Mouse (Mus musculus) urinary bladder, postnatal 14 days (tissue): Measurements from ENCODE around the gene Ccdc18.
"Not testable (repeated sequence)": the region's sequence is repeated elsewhere in the genome, so short reads cannot be mapped to it uniquely, and the experiment has no call there.

Experiments
- DNase-seq: peaks from one replicate; pipeline ENCODE4 v3.0.0; 2021; ENCODE audit warnings: low spot score

The Ccdc18 gene

DNA sequence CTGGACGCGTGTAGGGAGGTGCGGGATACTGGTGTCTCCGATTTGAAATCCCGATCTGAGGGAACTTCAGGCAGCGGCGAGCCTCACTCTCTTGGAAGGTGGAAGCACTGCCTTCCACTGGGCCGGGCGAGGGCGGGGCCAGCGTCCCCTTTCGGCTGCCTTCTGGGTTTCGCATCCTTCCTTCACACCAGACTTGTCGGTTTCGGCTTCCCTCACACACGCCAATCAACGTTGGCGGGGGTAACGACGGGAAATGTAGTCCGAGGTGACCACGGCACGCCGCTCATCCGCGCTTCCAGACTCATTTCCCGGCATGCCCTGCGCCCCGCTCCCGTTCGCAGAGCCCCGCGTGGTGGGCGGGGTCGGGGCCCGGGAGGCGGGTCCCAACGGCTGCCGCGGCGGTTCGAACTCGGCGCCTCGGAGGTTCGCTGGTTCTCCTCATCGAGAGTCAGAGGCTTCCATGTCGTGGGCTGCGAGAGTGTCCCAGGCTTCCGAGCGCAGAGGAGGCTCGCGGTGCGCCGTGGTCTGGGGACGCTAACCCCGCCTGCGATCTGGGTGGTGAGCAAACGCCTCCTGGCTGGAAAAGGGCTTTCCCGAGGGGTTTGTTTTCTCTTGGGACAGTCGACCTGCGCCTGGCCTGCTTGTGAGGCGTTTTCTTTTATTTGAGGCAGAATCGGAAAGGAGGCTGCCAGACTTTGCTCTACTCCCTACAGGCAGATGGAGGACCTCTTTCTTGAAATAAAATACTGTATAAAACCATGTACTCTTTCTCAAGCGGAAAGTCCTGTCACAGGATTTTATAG is at the start of gene Ccdc18, which contains the start of gene Tmed5:
Ccdc18 (plus strand) TSS at position 435 of the 803 bp plus-strand sequence.
Tmed5 (minus strand) TSS at position 180 of the 803 bp plus-strand sequence.
- DNase-seq: peak; percentile 97

DNA sequence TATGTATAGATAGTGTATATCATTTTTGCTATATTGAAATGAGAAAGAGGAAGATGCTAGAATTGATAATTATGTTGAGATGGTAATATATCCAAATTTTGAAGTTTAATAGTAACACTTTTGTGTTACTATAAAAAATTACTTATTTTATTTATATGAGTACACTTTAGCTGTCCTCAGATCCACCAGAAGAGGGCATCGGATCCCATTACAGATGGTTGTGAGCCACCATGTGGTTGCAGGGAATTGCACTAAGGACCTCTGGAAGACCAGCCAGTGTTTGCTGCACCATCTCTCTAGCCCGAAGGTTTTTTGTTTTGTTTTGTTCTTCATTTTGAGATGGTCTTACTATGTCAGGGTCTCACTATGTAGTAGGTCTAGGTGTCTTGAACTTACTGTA is 47.2 kb upstream of the Ccdc18 start:
- no peak for DNase-seq

GRCm38 (mm10) chr5:108092731-108093130 is 39.9 kb upstream of the Ccdc18 start:
- not testable (repeated sequence) for DNase-seq

DNA sequence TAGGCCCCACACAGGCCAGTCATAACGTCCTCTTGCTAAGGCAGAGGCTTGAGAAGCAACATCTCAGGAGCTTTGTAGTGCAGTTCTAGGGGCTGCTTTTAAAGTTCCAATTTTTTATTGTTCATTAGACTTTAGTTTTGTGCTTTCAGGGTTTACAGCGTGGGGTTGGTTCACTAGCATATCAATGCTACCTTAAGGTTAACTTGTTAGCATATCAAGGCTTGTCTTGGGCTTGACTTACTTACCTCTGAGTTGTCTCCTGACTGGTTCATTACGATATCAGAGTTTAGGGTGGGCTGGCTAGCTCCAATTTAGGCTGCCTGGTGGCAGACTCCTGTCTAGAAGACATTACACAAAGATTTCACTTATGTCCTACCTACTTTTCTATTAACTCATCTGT is 35.0 kb upstream of the Ccdc18 start:
- no peak for DNase-seq

DNA sequence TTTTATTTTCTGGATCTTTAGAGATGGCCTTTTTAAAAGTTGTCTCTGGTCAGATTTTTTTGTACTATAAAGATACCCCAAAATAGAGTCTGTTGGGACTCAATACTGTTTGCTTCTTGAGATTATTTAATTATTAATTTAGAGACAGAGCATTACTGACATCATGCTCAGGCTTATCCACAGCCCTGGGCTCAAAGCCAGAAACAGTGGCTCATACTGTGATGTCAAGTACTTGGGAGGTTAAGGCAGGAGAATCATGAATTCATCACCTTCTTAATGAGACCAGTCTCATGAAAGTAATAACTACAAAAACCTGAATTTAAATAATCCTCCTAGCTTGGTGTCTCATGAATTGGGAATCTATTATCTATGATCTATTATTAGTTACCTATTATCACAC is 32.5 kb upstream of the Ccdc18 start:
- DNase-seq: no peak

DNA sequence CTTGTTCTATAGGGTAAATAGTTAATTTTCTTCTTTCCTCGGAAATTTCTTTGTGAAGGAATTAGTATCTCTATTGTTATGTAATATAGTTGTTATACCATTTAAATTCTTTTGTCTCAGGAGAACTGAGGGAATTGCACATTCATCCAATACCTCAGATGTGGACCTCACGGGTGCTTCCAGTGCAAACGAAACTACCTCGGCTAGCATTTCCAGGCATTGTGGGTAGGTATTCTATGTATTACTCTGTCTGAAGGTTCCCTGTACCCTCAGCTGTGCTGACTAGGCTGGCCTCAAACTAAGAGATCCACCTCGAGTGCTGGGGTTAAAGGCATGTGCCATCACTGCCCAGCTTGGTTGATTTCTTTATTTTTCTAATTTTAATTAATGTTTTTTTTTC is 28.4 kb upstream of the Ccdc18 start:
- DNase-seq: no peak

GRCm38 (mm10) chr5:108109346-108109745 is 23.3 kb upstream of the Ccdc18 start:
- DNase-seq: no peak

- DNase-seq: no peak
Observed at GRCm38 (mm10) chr5:108117693-108118092, 15.0 kb upstream of the Ccdc18 start.

- DNase-seq: no peak
Observed at GRCm38 (mm10) chr5:108120221-108120900, 12.3 kb upstream of the Ccdc18 start.

DNA sequence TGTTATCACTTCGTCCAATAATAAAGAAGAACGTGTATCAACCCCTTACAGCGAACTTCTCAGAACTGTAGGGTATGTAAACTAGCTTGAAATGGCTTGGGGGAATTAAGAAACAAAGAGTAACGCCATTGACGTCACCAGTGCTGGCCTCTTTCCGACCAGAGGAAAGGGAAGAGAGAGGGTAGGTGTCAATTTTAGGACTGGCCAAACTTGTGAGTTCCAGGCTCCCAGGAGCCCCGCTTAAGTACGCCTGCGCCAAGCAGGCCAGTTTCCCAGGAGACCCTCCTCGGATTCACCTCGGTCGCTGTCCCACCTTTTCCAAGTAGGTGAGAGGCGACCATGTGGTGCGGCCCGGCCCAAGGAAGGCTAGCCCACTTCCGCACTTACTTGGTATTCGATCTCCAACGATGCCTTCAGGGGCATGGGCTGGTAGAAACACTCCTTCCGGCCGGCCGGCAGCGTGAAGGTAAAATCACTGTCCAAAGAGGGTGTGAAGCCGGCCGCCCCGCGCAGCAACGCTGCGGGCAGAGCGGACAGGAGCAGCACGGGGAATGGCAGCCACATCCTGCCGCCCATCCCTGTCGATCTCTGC is 730 bp upstream of the Ccdc18 start:
- DNase-seq: peak; percentile 38

DNA sequence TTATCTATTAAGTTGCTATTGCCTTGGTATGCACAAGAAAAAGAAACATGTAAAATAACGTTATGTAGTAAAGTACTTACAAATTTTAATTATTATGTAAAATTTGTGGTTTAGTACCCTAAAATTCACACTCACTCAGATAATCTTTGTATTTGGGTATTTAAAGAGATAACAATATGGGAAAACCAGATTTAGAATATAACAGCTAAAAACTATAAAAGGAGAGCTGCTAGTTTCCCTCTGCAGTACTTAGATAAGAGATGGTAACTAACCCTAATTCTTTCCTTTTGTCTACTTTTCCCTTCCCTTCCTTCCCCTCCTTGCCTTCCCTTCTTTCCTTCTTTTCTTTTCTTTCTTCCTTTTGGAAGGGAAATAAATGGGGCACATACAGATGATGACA is 19.9 kb downstream of the Ccdc18 start:
- no peak for DNase-seq

- no peak for DNase-seq
Observed at GRCm38 (mm10) chr5:108160796-108161195, 28.1 kb downstream of the Ccdc18 start.

DNA sequence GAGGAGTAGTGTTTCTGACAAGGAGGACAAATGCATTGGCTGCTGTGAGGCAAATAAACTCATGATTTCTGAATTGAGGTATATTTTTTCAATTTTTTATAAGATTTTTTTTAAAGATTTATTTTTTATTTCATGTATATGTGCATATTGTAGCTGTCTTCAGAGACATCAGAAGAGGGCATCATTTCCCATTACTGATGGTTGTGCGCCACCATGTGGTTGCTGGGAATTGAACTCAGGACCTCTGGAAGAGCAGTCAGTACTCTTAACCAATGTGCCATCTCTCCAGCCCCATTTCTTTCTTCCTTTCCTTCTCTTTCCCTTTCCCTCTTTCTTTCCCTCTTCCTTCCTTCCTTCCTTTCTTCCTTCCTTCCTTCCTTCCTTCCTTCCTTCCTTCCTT is 31.0 kb downstream of the Ccdc18 start:
- peak; percentile 28 for DNase-seq

DNA sequence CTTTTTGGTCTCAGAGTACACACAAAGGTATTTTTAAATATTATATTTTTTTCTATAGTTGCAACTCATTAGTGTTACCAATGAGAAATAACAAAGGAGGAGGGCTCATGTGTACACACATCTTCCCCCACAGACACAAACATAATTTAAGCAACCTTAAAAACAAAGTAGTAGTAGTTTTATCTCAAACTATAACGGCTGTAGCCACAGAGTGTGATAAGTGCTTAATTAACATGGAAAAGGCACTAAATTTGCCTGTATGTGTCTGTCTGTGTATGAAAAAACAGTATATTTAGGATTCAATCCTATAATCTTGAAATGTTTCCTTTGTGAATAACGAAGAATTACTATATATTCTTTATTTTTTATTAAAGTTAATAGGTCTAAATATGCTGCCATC is 51.4 kb downstream of the Ccdc18 start:
- DNase-seq: no peak

GRCm38 (mm10) chr5:108188967-108189366 is 56.3 kb downstream of the Ccdc18 start:
- no peak for DNase-seq

DNA sequence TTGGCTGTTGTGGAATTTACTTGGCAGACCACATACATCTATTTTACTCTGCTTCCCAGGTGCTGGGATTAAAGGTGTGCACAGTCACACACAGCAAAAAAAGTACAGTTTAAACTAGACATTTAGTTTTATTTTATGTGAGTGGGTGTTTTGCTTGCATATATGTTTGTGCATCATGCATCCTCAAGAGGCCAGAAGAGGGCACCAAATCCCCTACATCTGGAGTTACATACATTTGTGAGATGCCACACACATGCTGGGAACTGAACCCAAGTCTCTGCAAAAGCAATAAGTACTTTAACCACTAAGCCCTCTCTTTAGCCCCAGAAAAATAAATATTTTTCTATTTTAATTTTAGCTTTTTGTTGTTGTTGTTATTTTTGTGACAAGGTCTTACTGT is 73.3 kb downstream of the Ccdc18 start:
- no peak for DNase-seq

GRCm38 (mm10) chr5:108211512-108211911 is 78.8 kb downstream of the Ccdc18 start:
- no peak for DNase-seq

DNA sequence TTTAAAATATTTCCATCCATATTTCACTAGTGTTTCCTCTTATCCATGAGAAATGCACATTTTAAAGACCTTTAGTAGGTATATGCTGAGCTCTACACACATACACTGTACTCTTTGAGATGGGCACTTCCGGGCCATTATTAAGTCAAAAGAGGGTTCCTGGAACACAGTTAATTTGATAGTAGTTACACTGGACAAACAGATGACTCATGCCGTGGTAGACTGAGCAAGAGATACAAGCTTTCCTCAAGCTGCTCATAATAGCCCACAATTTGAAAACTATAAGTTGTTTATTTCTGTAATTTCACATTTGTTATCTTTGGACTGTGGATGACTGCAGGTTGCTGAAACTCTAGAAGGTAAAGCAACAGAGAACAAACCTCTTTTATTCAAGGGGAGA is 82.3 kb downstream of the Ccdc18 start:
- no peak for DNase-seq

DNA sequence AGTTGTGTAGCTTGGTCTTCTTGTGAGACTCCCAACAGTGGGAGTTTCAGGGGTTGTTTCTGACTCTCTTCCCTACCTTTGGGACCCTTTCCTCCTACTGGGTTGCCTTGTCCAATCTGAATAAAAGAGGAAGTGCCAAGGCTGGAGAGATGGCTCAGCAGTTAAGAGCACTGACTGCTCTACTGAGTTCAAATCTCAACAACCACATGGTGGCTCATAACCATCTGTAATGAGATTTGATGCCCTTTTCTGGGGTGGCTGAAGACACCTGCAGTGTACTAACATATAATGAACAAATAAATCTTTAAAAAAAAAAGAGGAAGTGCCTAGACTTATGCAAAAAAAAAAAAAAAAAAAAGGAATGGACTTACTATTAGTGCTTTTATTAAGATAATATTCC is 91.4 kb downstream of the Ccdc18 start:
- DNase-seq: no peak

GRCm38 (mm10) chr5:108226159-108226558 is 93.5 kb downstream of the Ccdc18 start:
- no peak for DNase-seq

GRCm38 (mm10) chr5:108246314-108246765 is 113.7 kb downstream of the Ccdc18 start:
- no peak for DNase-seq

DNA sequence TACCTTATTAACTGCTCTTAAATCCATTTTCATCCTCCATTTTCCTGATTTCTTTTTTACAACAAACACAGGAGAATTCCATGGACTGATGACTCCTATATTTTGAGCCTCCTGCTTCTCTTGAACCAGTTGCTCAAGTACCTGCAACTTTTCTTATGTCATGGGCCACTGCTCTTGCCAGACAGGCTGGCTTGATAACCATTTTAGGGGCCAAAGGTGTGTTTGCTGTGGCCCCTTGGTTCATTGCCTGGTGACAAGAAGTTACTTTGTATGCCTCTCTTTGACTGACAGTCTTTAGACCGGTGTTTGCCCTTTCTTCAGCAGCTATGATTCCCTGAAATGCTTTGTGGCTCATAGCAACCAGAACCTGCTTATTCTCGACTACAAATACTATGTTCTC is 117.4 kb downstream of the Ccdc18 start:
- no peak for DNase-seq

- DNase-seq: no peak
Observed at GRCm38 (mm10) chr5:108255259-108255658, 122.6 kb downstream of the Ccdc18 start.
